Mouse (Mus musculus): Measurements from ENCODE around the gene Dock1.
A peak's percentile ranks its signal among the peaks of the same experiment; 100 is the strongest.

The Dock1 gene

GRCm38 (mm10) chr7:135150926-135151325, 480.5 kb downstream of the Dock1 start:
- no peaks in the 10 kb centered on the region for H3K9me3 ChIP-seq (ENCODE audit: low read length)
- no peak overlapping the region for H3K4me3 ChIP-seq (replicated peaks; ENCODE audit: low read length)
- H3K36me3 ChIP-seq (ENCODE audit: insufficient read depth, low read length), result peaks cover 42% of the 10 kb centered on the region
- H3K4me1 ChIP-seq (replicated peaks; ENCODE audit: low read depth, low read length), result no peaks in the 10 kb centered on the region
- TF ChIP-seq NANOG (IDR thresholded peaks at IDR 0.05; ENCODE audit: borderline replicate concordance, low read length) (no peak), CTCF (conservative IDR thresholded peaks at IDR 0.05; ENCODE audit: low read length) (no peak), POU5F1 (IDR thresholded peaks at IDR 0.05; ENCODE audit: borderline replicate concordance, low read length) (no peak)
- no peaks in the 10 kb centered on the region for H3K27me3 ChIP-seq (ENCODE audit: insufficient read depth, low read length)

GRCm38 (mm10) chr7:135157571-135157970, 487.1 kb downstream of the Dock1 start:
- Histone ChIP-seq H3K4me3 (replicated peaks; ENCODE audit: low read length) (no peak overlapping the region), H3K9me3 (ENCODE audit: low read length) (no peaks in the 10 kb centered on the region), H3K27me3 (ENCODE audit: insufficient read depth, low read length) (no peaks in the 10 kb centered on the region), H3K36me3 (ENCODE audit: insufficient read depth, low read length) (peaks cover 40% of the 10 kb centered on the region), H3K4me1 (replicated peaks; ENCODE audit: low read depth, low read length) (no peaks in the 10 kb centered on the region)
- no peak for TF ChIP-seq CTCF (conservative IDR thresholded peaks at IDR 0.05; ENCODE audit: low read length)
- TF ChIP-seq NANOG (IDR thresholded peaks at IDR 0.05; ENCODE audit: borderline replicate concordance, low read length), result no peak
- no peak for TF ChIP-seq POU5F1 (IDR thresholded peaks at IDR 0.05; ENCODE audit: borderline replicate concordance, low read length)

- TF ChIP-seq NANOG (IDR thresholded peaks at IDR 0.05; ENCODE audit: borderline replicate concordance, low read length) (no peak), CTCF (conservative IDR thresholded peaks at IDR 0.05; ENCODE audit: low read length) (no peak)
- peaks cover 42% of the 10 kb centered on the region for H3K36me3 ChIP-seq (ENCODE audit: insufficient read depth, low read length)
- no peaks in the 10 kb centered on the region for H3K4me1 ChIP-seq (replicated peaks; ENCODE audit: low read depth, low read length)
- H3K27me3 ChIP-seq (ENCODE audit: insufficient read depth, low read length), result no peaks in the 10 kb centered on the region
- no peak overlapping the region for H3K4me3 ChIP-seq (replicated peaks; ENCODE audit: low read length)
- H3K9me3 ChIP-seq (ENCODE audit: low read length), result no peaks in the 10 kb centered on the region
These were observed 487.9 kb downstream of the Dock1 start for GRCm38 (mm10) chr7:135158381-135158780.

- H3K9me3 ChIP-seq (ENCODE audit: low read length), result no peaks in the 10 kb centered on the region
- peaks cover 46% of the 10 kb centered on the region for H3K36me3 ChIP-seq (ENCODE audit: insufficient read depth, low read length)
- peaks cover 3% of the 10 kb centered on the region; the same call in 1 of the 2 replicates for H3K4me1 ChIP-seq (replicated peaks; ENCODE audit: low read depth, low read length)
- no peak overlapping the region for H3K4me3 ChIP-seq (replicated peaks; ENCODE audit: low read length)
- TF ChIP-seq POU5F1 (IDR thresholded peaks at IDR 0.05; ENCODE audit: borderline replicate concordance, low read length) (no peak), NANOG (IDR thresholded peaks at IDR 0.05; ENCODE audit: borderline replicate concordance, low read length) (no peak), CTCF (conservative IDR thresholded peaks at IDR 0.05; ENCODE audit: low read length) (no peak)
- H3K27me3 ChIP-seq (ENCODE audit: insufficient read depth, low read length), result no peaks in the 10 kb centered on the region
These were observed 489.2 kb downstream of the Dock1 start for GRCm38 (mm10) chr7:135159606-135160005.

- TF ChIP-seq NANOG (IDR thresholded peaks at IDR 0.05; ENCODE audit: borderline replicate concordance, low read length) (no peak), CTCF (conservative IDR thresholded peaks at IDR 0.05; ENCODE audit: low read length) (peak; percentile 64), POU5F1 (IDR thresholded peaks at IDR 0.05; ENCODE audit: borderline replicate concordance, low read length) (no peak)
These were observed 494.7 kb downstream of the Dock1 start for GRCm38 (mm10) chr7:135165155-135165554.

GRCm38 (mm10) chr7:135169936-135170335, 499.5 kb downstream of the Dock1 start:
- Histone ChIP-seq H3K4me1 (replicated peaks; ENCODE audit: low read depth, low read length) (peaks cover 47% of the 10 kb centered on the region), H3K9me3 (ENCODE audit: low read length) (no peaks in the 10 kb centered on the region), H3K4me3 (replicated peaks; ENCODE audit: low read length) (no peak overlapping the region), H3K36me3 (ENCODE audit: insufficient read depth, low read length) (peaks cover 50% of the 10 kb centered on the region), H3K27me3 (ENCODE audit: insufficient read depth, low read length) (no peaks in the 10 kb centered on the region)
- TF ChIP-seq CTCF (conservative IDR thresholded peaks at IDR 0.05; ENCODE audit: low read length) (no peak), POU5F1 (IDR thresholded peaks at IDR 0.05; ENCODE audit: borderline replicate concordance, low read length) (no peak), NANOG (IDR thresholded peaks at IDR 0.05; ENCODE audit: borderline replicate concordance, low read length) (no peak)

More at GRCm38 (mm10) chr7:135165155-135165554, 494.7 kb downstream of the Dock1 start:
- H3K36me3 ChIP-seq (ENCODE audit: insufficient read depth, low read length), result peaks cover 61% of the 10 kb centered on the region
- peaks cover 40% of the 10 kb centered on the region for H3K4me1 ChIP-seq (replicated peaks; ENCODE audit: low read depth, low read length)
- no peaks in the 10 kb centered on the region for H3K27me3 ChIP-seq (ENCODE audit: insufficient read depth, low read length)
- no peak overlapping the region for H3K4me3 ChIP-seq (replicated peaks; ENCODE audit: low read length)
- H3K9me3 ChIP-seq (ENCODE audit: low read length), result no peaks in the 10 kb centered on the region

- Histone ChIP-seq H3K9me3 (ENCODE audit: low read length) (no peaks in the 10 kb centered on the region), H3K4me3 (replicated peaks; ENCODE audit: low read length) (no peak overlapping the region), H3K4me1 (replicated peaks; ENCODE audit: low read depth, low read length) (peaks cover 30% of the 10 kb centered on the region), H3K27me3 (ENCODE audit: insufficient read depth, low read length) (no peaks in the 10 kb centered on the region), H3K36me3 (ENCODE audit: insufficient read depth, low read length) (peaks cover 33% of the 10 kb centered on the region)
- no peak for TF ChIP-seq POU5F1 (IDR thresholded peaks at IDR 0.05; ENCODE audit: borderline replicate concordance, low read length)
- no peak for TF ChIP-seq NANOG (IDR thresholded peaks at IDR 0.05; ENCODE audit: borderline replicate concordance, low read length)
- TF ChIP-seq CTCF (conservative IDR thresholded peaks at IDR 0.05; ENCODE audit: low read length), result no peak
These were observed 501.8 kb downstream of the Dock1 start for GRCm38 (mm10) chr7:135172219-135172618.

GRCm38 (mm10) chr7:135194190-135194589, 523.7 kb downstream of the Dock1 start:
- Histone ChIP-seq H3K4me3 (replicated peaks; ENCODE audit: low read length) (no peak overlapping the region), H3K9me3 (ENCODE audit: low read length) (no peaks in the 10 kb centered on the region), H3K4me1 (replicated peaks; ENCODE audit: low read depth, low read length) (no peaks in the 10 kb centered on the region), H3K36me3 (ENCODE audit: insufficient read depth, low read length) (no peaks in the 10 kb centered on the region), H3K27me3 (ENCODE audit: insufficient read depth, low read length) (peaks cover 15% of the 10 kb centered on the region)
- TF ChIP-seq CTCF (conservative IDR thresholded peaks at IDR 0.05; ENCODE audit: low read length), result no peak
- TF ChIP-seq NANOG (IDR thresholded peaks at IDR 0.05; ENCODE audit: borderline replicate concordance, low read length), result no peak
- TF ChIP-seq POU5F1 (IDR thresholded peaks at IDR 0.05; ENCODE audit: borderline replicate concordance, low read length), result no peak

- TF ChIP-seq POU5F1 (IDR thresholded peaks at IDR 0.05; ENCODE audit: borderline replicate concordance, low read length) (no peak), NANOG (IDR thresholded peaks at IDR 0.05; ENCODE audit: borderline replicate concordance, low read length) (no peak), CTCF (conservative IDR thresholded peaks at IDR 0.05; ENCODE audit: low read length) (no peak)
- H3K36me3 ChIP-seq (ENCODE audit: insufficient read depth, low read length), result no peaks in the 10 kb centered on the region
- peaks cover 14% of the 10 kb centered on the region for H3K27me3 ChIP-seq (ENCODE audit: insufficient read depth, low read length)
- no peak overlapping the region for H3K4me3 ChIP-seq (replicated peaks; ENCODE audit: low read length)
- H3K4me1 ChIP-seq (replicated peaks; ENCODE audit: low read depth, low read length), result no peaks in the 10 kb centered on the region
- no peaks in the 10 kb centered on the region for H3K9me3 ChIP-seq (ENCODE audit: low read length)
These were observed 525.2 kb downstream of the Dock1 start for GRCm38 (mm10) chr7:135195631-135196030.

Measured in E14TG2a.4 (cell line).